Mouse (Mus musculus): ENCODE data around the gene Xlr3c. TPM values are rescaled to one million over a fixed set of nuclear protein-coding genes. Genes with fewer than 3 reads are reported as not detected.
"Not testable (repeated sequence)": the region's sequence is repeated elsewhere in the genome, so short reads cannot be mapped to it uniquely, and the experiment has no call there.

Gene Xlr3c
- polyA plus RNA-seq (2015; fragmentation: Nextera tagmentation; extraction: Ambion mirVana), result not detected in 2 replicates

GRCm38 (mm10) chrX:73265270-73265669 is at the start of gene Xlr3c:
Gene Xlr3c, minus strand, starts transcription at chrX:73265390.
- not testable (repeated sequence) for H3K4me2 ChIP-seq; H3K9me3 ChIP-seq (replicated peaks); H3K9ac ChIP-seq; H3K36me3 ChIP-seq (ENCODE audit: poor library complexity, severe bottlenecking); H3K27ac ChIP-seq; H3K4me3 ChIP-seq; ATAC-seq; H3K27me3 ChIP-seq; H3K4me1 ChIP-seq
- 92% methylated on average over 14 of the region's 14 CpGs for WGBS

DNA sequence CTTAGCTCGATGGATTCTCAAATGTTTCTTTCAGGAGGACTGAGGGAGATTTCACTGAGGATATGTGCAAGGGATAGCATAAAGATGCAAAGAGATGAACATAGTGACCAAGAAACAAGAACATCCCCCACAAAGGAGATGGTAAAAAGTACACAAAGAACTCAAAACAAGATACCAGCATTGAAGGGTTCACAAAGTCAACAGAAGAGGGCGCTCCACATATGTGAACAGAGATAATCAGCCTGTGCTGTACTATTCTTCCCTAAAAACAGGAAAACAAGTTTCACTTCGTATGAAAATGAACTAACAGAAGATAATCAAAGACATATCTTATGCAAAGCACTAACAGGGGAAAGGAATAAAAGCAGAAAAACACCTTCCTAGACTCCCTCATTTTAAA is 47.3 kb upstream of the Xlr3c start:
- Histone ChIP-seq H3K27me3 (no peaks in the 10 kb centered on the region), H3K27ac (no peak overlapping the region), H3K4me3 (no peak overlapping the region), H3K9me3 (replicated peaks) (no peaks in the 10 kb centered on the region), H3K4me1 (no peaks in the 10 kb centered on the region), H3K9ac (no peak overlapping the region), H3K4me2 (no peak overlapping the region), H3K36me3 (ENCODE audit: poor library complexity, severe bottlenecking) (no peaks in the 10 kb centered on the region)
- no peak for ATAC-seq
- WGBS, result 47% methylated on average over 3 of the region's 3 CpGs

DNA sequence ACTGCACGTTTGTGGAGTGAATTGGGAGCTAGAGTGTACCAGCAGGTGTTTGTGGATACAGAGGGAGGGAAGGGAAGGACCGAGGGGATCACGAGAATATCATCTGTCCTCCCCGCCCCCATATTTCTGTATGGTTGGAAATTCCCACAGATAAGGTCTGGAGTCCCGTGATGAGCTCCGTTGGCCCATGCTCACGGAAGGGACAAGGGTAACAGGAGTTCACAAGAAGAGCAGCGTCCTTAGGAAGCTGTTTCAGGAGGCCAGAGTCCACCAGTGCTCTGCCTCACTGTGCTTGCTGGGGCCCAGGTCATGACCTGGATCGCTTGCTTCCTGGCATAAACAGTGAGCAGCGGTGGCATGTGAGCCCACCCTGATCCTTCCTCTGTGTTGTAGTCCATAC is 30.6 kb upstream of the Xlr3c start:
- not testable (repeated sequence) for H3K36me3 ChIP-seq (ENCODE audit: poor library complexity, severe bottlenecking); H3K4me2 ChIP-seq; H3K4me1 ChIP-seq; H3K27me3 ChIP-seq; H3K27ac ChIP-seq; H3K4me3 ChIP-seq; H3K9ac ChIP-seq; ATAC-seq; H3K9me3 ChIP-seq (replicated peaks)
- 76% methylated on average over 9 of the region's 10 CpGs for WGBS

DNA sequence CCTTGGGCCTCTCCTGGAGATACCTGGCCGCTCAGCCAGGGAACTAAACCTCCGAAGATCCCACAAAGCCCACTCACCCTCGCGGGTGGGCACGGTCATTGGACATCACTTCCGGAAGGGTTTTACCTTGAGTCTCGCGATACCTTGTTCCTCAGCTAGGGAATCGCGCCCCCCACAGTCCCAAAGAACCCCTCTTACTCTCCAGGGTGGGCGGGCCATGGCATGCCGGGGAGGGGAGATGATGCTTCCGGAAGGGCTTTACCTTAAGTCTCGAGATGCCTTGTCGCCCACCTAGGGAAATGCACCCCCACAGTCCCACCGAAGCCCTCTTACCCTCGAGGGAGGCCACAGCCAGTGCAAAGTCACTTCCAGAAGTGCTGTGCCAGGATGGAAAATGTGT is 27.7 kb upstream of the Xlr3c start, which contains the start of the genes Xlr5a and Xlr5c:
TSS of gene Xlr5a (minus strand) at position 101 of the 400 bp plus-strand sequence.
TSS of gene Xlr5c (minus strand) at position 101 of the 400 bp plus-strand sequence.
- H3K27me3 ChIP-seq; H3K9ac ChIP-seq; H3K9me3 ChIP-seq (replicated peaks); H3K4me3 ChIP-seq; H3K36me3 ChIP-seq (ENCODE audit: poor library complexity, severe bottlenecking); H3K4me2 ChIP-seq; H3K27ac ChIP-seq; ATAC-seq; H3K4me1 ChIP-seq: not testable (repeated sequence)
- 97% methylated on average over 16 of the region's 17 CpGs for WGBS

DNA sequence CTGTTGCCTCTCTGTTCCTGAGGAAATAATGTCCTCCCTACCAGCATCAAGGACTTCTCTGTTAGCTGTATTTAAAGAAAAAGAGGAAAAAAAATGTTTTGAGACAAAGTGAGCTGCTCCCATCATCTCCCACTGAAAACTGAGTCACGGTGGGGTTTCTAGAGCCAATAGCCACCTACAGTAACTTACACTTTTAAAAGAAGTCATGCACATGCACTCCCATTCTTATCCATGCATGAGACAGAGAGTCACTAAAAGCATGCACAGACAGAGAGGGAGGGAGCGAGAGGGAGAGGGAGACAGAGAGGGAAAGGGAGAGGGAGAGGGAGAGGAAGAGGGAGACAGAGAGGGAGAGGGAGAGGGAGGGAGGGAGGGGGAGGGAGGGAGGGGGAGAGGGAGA is 2.8 kb downstream of the Xlr3c start:
- H3K27me3 ChIP-seq; H3K4me1 ChIP-seq; H3K4me2 ChIP-seq; H3K4me3 ChIP-seq; H3K27ac ChIP-seq; H3K9ac ChIP-seq; H3K9me3 ChIP-seq (replicated peaks); ATAC-seq; H3K36me3 ChIP-seq (ENCODE audit: poor library complexity, severe bottlenecking): not testable (repeated sequence)
- 92% methylated on average over 1 of the region's 2 CpGs for WGBS

- H3K9ac ChIP-seq; H3K27me3 ChIP-seq; H3K27ac ChIP-seq; H3K9me3 ChIP-seq (replicated peaks); ATAC-seq; H3K4me3 ChIP-seq; H3K4me1 ChIP-seq; H3K4me2 ChIP-seq; H3K36me3 ChIP-seq (ENCODE audit: poor library complexity, severe bottlenecking): not testable (repeated sequence)
- WGBS, result 88% methylated on average over 14 of the region's 14 CpGs
Observed at GRCm38 (mm10) chrX:73242821-73243325, 22.3 kb downstream of the Xlr3c start, which contains the start of gene Xlr4c. Gene Xlr4c, minus strand, starts transcription at chrX:73243130.

DNA sequence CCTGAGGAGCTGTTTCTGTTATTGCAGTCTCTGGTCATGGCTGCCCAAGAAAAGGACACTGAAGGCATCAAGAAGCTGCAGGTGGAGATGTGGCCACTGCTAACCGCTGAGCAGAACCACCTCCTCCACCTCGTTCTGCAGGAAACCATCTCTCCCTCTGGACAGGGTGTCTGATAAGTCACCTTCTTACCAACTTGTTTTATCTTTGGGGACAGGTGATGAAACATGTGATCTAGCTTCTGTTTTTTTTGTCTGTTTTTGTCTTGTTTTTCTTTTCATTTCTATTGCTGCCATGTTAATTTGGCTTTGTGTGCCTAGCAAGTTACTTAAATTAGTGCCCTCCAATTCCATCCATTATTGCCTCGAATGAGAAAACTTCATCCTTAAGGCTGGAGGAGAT is 35.9 kb downstream of the Xlr3c start:
- H3K9ac ChIP-seq, result peak overlapping the region; percentile 80
- 47% methylated on average over 3 of the region's 3 CpGs for WGBS

GRCm38 (mm10) chrX:73228606-73229214 is 36.5 kb downstream of the Xlr3c start:
- Histone ChIP-seq H3K4me3 (peak overlapping the region; percentile 64), H3K4me1 (peaks cover 14% of the 10 kb centered on the region; the same call in 1 of the 2 replicates), H3K27me3 (no peaks in the 10 kb centered on the region), H3K36me3 (ENCODE audit: poor library complexity, severe bottlenecking) (no peaks in the 10 kb centered on the region), H3K27ac (peak overlapping the region; percentile 95), H3K4me2 (peak overlapping the region; percentile 73), H3K9ac (peak overlapping the region; percentile 80), H3K9me3 (replicated peaks) (no peaks in the 10 kb centered on the region)
- WGBS, result 10% methylated on average over 27 of the region's 51 CpGs
- ATAC-seq, result peak; percentile 69

More for the DNA sequence above, 35.9 kb downstream of the Xlr3c start:
- H3K36me3 ChIP-seq (ENCODE audit: poor library complexity, severe bottlenecking), result no peaks in the 10 kb centered on the region
- H3K4me3 ChIP-seq, result peak overlapping the region; percentile 64
- no peaks in the 10 kb centered on the region for H3K9me3 ChIP-seq (replicated peaks)
- H3K4me1 ChIP-seq, result peaks cover 14% of the 10 kb centered on the region; the same call in 1 of the 2 replicates
- H3K27me3 ChIP-seq, result no peaks in the 10 kb centered on the region
- H3K27ac ChIP-seq, result peak overlapping the region; percentile 95; the same call in 1 of the 2 replicates
- no peak for ATAC-seq
- peak overlapping the region; percentile 73 for H3K4me2 ChIP-seq

DNA sequence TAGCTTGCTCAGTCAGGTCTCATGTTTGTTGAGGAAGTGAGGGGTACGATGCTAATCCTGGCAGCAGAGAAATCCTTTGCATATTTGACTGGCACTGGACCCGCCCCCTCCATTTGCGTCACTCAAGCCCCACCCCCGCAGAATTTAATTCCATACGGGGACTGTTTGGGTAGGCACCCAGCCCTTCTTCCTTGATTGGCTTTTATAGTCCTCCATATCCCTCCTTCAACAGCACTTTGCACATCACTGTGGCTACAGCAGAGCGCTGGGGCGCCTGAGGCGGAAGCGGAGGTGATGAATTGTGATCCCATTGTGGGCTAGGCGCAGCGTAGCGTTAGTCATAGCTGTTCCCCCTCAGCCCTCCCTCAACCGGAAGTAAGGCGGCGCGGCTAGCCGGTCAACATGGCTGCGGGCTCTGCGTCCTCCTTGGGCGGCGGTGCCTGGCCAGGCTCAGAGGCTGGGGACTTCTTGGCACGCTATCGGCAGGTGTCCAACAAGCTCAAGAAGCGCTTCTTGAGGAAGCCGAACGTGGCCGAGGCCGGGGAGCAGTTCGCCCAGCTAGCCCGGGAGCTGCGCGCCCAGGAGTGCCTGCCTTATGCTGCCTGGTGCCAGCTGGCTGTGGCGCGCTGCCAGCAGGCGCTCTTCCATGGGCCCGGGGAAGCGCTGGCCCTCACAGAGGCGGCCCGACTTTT is 37.1 kb downstream of the Xlr3c start, which contains the start of gene F8a:
TSS of gene F8a (plus strand) at position 378 of the 692 bp plus-strand sequence.
- Histone ChIP-seq H3K27ac (peak within 1 kb of the TSS; percentile 95), H3K4me3 (peak within 1 kb of the TSS; percentile 64), H3K27me3 (no peaks in the 10 kb centered on the region), H3K9me3 (replicated peaks) (no peaks in the 10 kb centered on the region), H3K4me2 (peak within 1 kb of the TSS; percentile 73), H3K9ac (peak within 1 kb of the TSS; percentile 80), H3K4me1 (peaks cover 14% of the 10 kb centered on the region; the same call in 1 of the 2 replicates), H3K36me3 (ENCODE audit: poor library complexity, severe bottlenecking) (no peaks in the 10 kb centered on the region)
- 19% methylated on average over 31 of the region's 39 CpGs for WGBS
- peak; percentile 95 for ATAC-seq

GRCm38 (mm10) chrX:73225365-73225764 is 39.8 kb downstream of the Xlr3c start:
- ATAC-seq, result no peak
- H3K9ac ChIP-seq, result no peak overlapping the region
- no peaks in the 10 kb centered on the region for H3K27me3 ChIP-seq
- 40% methylated on average over 1 of the region's 1 CpGs for WGBS
- H3K36me3 ChIP-seq (ENCODE audit: poor library complexity, severe bottlenecking), result no peaks in the 10 kb centered on the region
- no peak overlapping the region for H3K4me3 ChIP-seq
- H3K4me2 ChIP-seq, result no peak overlapping the region
- peaks cover 8% of the 10 kb centered on the region; the same call in 1 of the 2 replicates for H3K4me1 ChIP-seq
- H3K27ac ChIP-seq, result no peak overlapping the region
- no peaks in the 10 kb centered on the region for H3K9me3 ChIP-seq (replicated peaks)

GRCm38 (mm10) chrX:73213819-73214564 is 51.2 kb downstream of the Xlr3c start, which contains the start of gene Xlr4b:
Gene Xlr4b, plus strand, starts transcription at chrX:73214333.
- H3K36me3 ChIP-seq (ENCODE audit: poor library complexity, severe bottlenecking); ATAC-seq; H3K4me3 ChIP-seq; H3K27ac ChIP-seq; H3K4me1 ChIP-seq; H3K9ac ChIP-seq; H3K4me2 ChIP-seq; H3K27me3 ChIP-seq; H3K9me3 ChIP-seq (replicated peaks): not testable (repeated sequence)
- WGBS, result 81% methylated on average over 19 of the region's 19 CpGs

Measured in forebrain, embryonic 13.5 days (tissue).